Mouse (Mus musculus) ES-Bruce4 (cell line): ENCODE results near the gene Fos. TPM values are rescaled to one million over a fixed set of nuclear protein-coding genes. Genes with fewer than 3 reads are reported as not detected.
A peak's percentile ranks its signal among the peaks of the same experiment; 100 is the strongest.

Experiments
- H3K27ac ChIP-seq: 2 replicates; pipeline ENCODE4 v1.5.1; 2012; ENCODE audit warnings: low read length, inconsistent platforms; ENCODE audit not compliant: insufficient read depth
- H3K27me3 ChIP-seq: 2 replicates; pipeline ENCODE4 v1.6.1; 2012; ENCODE audit warnings: mild to moderate bottlenecking, low read length, inconsistent platforms; ENCODE audit not compliant: control insufficient read depth, poor library complexity, insufficient read depth, severe bottlenecking
- H3K36me3 ChIP-seq: 2 replicates; pipeline ENCODE4 v1.6.1; 2012; ENCODE audit warnings: inconsistent platforms, mild to moderate bottlenecking, low read length, moderate library complexity; ENCODE audit not compliant: control insufficient read depth, poor library complexity, insufficient read depth, severe bottlenecking
- H3K4me1 ChIP-seq: one replicate; pipeline ENCODE4 v1.8.1; 2011; ENCODE audit warnings: low read length; ENCODE audit not compliant: control insufficient read depth, insufficient read depth
- H3K4me3 ChIP-seq: 2 replicates; pipeline ENCODE4 v1.5.1; 2011; ENCODE audit warnings: low read depth, mild to moderate bottlenecking, low read length
- H3K9ac ChIP-seq: 2 replicates; pipeline ENCODE4 v1.6.1; 2012; ENCODE audit warnings: low read depth, mild to moderate bottlenecking, inconsistent platforms; ENCODE audit not compliant: poor library complexity, severe bottlenecking
- H3K9me3 ChIP-seq: replicated peaks from 2 replicates; pipeline ENCODE4 v1.6.1; 2012; ENCODE audit warnings: mild to moderate bottlenecking, low read length, inconsistent platforms; ENCODE audit not compliant: control insufficient read depth, poor library complexity, insufficient read depth, severe bottlenecking
- CTCF ChIP-seq: IDR thresholded peaks from one replicate; pipeline ENCODE4 v1.8.1; 2011; ENCODE audit warnings: low read depth, low read length
- EP300 ChIP-seq: IDR thresholded peaks from 2 replicates; pipeline ENCODE4 v1.6.1; 2011; ENCODE audit warnings: low read depth, low read length; ENCODE audit not compliant: insufficient read depth
- POLR2A ChIP-seq: IDR thresholded peaks from one replicate; pipeline ENCODE4 v1.8.1; 2011; ENCODE audit warnings: low read length; ENCODE audit not compliant: insufficient read depth
- polyA plus RNA-seq: library from polyadenylated mRNA; stranded (reverse); fragments of >200 nt; gene quantifications from 2 replicates; pipeline ENCODE4 v1.2.4, GENCODE M21; 2011; ENCODE audit warnings: low read depth; ENCODE audit not compliant: missing spikeins, insufficient read depth, insufficient read length

Gene Fos
- polyA plus RNA-seq, 1 experiment: 7.3 TPM

- no peak overlapping the region for H3K4me3 ChIP-seq
- no peak overlapping the region for H3K9ac ChIP-seq
- H3K27ac ChIP-seq: no peak overlapping the region
- H3K9me3 ChIP-seq: no peaks in the 10 kb centered on the region
- no peaks in the 10 kb centered on the region for H3K36me3 ChIP-seq
- no peak for TF ChIP-seq EP300
- TF ChIP-seq CTCF: no peak
- TF ChIP-seq POLR2A: no peak
- H3K27me3 ChIP-seq: no peaks in the 10 kb centered on the region
- H3K4me1 ChIP-seq: peaks cover 4% of the 10 kb centered on the region
Measured at GRCm38 (mm10) chr12:85447009-85447408, 26.7 kb upstream of the Fos start.

DNA sequence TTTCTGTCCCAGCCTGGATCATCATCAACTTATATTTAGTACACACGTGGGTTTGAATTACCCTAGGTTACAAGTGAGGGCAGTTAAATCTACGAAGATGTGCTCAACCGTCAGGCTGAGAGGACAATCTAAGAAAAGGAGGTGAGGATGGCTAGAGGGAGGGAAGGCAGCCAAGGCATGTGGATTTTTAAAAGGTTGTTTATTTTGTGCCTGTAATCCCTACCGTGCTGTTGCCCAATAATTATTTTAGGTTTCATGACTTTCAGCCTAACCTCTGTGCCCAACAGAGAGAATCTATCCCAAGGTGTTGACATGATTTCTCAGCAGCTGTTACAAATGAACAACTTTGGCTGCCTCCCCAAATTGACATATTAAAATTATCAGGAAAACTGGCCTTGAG lies 26.2 kb upstream of the Fos start:
- TF ChIP-seq POLR2A (no peak), CTCF (no peak), EP300 (no peak)
- Histone ChIP-seq H3K4me3 (no peak overlapping the region), H3K9me3 (no peaks in the 10 kb centered on the region), H3K9ac (no peak overlapping the region), H3K27ac (no peak overlapping the region), H3K36me3 (no peaks in the 10 kb centered on the region), H3K4me1 (peaks cover 4% of the 10 kb centered on the region), H3K27me3 (no peaks in the 10 kb centered on the region)

- Histone ChIP-seq H3K27me3 (no peaks in the 10 kb centered on the region), H3K9me3 (no peaks in the 10 kb centered on the region), H3K9ac (no peak overlapping the region), H3K36me3 (no peaks in the 10 kb centered on the region), H3K4me3 (no peak overlapping the region), H3K27ac (no peak overlapping the region), H3K4me1 (peaks cover 6% of the 10 kb centered on the region)
- TF ChIP-seq EP300 (no peak), POLR2A (no peak), CTCF (no peak)
Measured at GRCm38 (mm10) chr12:85449478-85449877, 24.2 kb upstream of the Fos start.

- H3K9ac ChIP-seq: peak overlapping the region; percentile 34; the same call in 1 of the 2 replicates
- peak overlapping the region; percentile 16; the same call in 1 of the 2 replicates for H3K27ac ChIP-seq
- H3K27me3 ChIP-seq: no peaks in the 10 kb centered on the region
- TF ChIP-seq CTCF: no peak
- no peak for TF ChIP-seq POLR2A
- TF ChIP-seq EP300: peak; percentile 75
- peaks cover 5% of the 10 kb centered on the region for H3K4me1 ChIP-seq
- H3K4me3 ChIP-seq: peak overlapping the region; percentile 39
- H3K9me3 ChIP-seq: no peaks in the 10 kb centered on the region
- H3K36me3 ChIP-seq: no peaks in the 10 kb centered on the region
Measured at GRCm38 (mm10) chr12:85451693-85452491, 21.8 kb upstream of the Fos start.

- Histone ChIP-seq H3K9me3 (no peaks in the 10 kb centered on the region), H3K27ac (0 out of 2 replicates have a peak overlapping the region, but pooled peaks have one; percentile 2), H3K9ac (peak overlapping the region; percentile 9; the same call in 1 of the 2 replicates), H3K36me3 (no peaks in the 10 kb centered on the region), H3K4me1 (peaks cover 2% of the 10 kb centered on the region), H3K4me3 (peak overlapping the region; percentile 73), H3K27me3 (no peaks in the 10 kb centered on the region)
- TF ChIP-seq EP300: peak; percentile 82; the same call in 1 of the 2 replicates
- no peak for TF ChIP-seq POLR2A
Measured at GRCm38 (mm10) chr12:85455065-85456058, 18.3 kb upstream of the Fos start.
